Mouse (Mus musculus) CH12.LX (cell line): ENCODE measurements at regions not wholly inside any gene's neighbourhood (a gene's known extent, or its start where the extent isn't known, plus 50 kb on each side); places are given as distances from the start of the nearest gene placed in this dataset.

Experiments used
- CTCF ChIP-seq, 2 experiments: IDR thresholded peaks in 1 of 2; conservative IDR thresholded peaks in 1 of 2; 2 replicates each; pipeline ENCODE4 v1.5.1; 2011 to 2012; ENCODE audit warnings: low read depth in 2 of 2, low read length in 2 of 2, improper control_type of control experiment in 1 of 2, inconsistent platforms in 1 of 2, mild to moderate bottlenecking in 1 of 2, moderate library complexity in 1 of 2
- MXI1 ChIP-seq: IDR thresholded peaks from 2 replicates; pipeline ENCODE4 v1.6.1; 2011; ENCODE audit warnings: mild to moderate bottlenecking, low read depth, low read length, improper control_type of control experiment
- RAD21 ChIP-seq: IDR thresholded peaks from 2 replicates; pipeline ENCODE4 v1.6.1; 2011; ENCODE audit warnings: low read depth, mild to moderate bottlenecking, low read length, improper control_type of control experiment, moderate library complexity
- SIN3A ChIP-seq: IDR thresholded peaks from 2 replicates; pipeline ENCODE4 v1.6.1; 2012; ENCODE audit warnings: low read length, improper control_type of control experiment, inconsistent platforms
- TCF12 ChIP-seq: IDR thresholded peaks from 2 replicates; pipeline ENCODE4 v1.6.1; 2014; ENCODE audit warnings: low read depth, mild to moderate bottlenecking, inconsistent platforms, low read length, improper control_type of control experiment
- ZC3H11A ChIP-seq: IDR thresholded peaks from 2 replicates; pipeline ENCODE4 v1.6.1; 2012; ENCODE audit warnings: low read depth, mild to moderate bottlenecking, inconsistent platforms, low read length, improper control_type of control experiment

DNA sequence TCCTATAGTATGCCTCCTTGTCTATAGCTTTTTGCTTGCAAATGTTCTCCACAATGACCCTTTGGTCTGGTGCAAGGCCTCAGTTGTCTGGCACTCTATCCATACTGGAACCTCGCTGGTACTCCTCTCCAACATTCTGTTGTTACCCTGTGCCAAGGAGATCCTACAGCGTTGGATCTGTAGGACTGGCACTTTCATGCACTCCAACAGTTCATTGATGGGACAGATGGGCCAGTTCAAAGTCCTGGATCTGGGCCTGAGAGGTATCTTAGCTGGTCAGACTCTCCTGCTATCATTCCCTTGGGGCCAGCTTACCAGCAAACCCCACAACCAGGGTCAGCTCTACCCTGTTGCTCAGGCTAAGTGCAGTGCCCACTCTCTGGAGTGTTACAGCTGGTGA lies 241.1 kb upstream of the Grin3a start:
- no peak for TF ChIP-seq CTCF (conservative IDR thresholded peaks at IDR 0.05 in 1 of 2, IDR thresholded peaks at IDR 0.05 in 1 of 2; ENCODE audit: low read depth in 2 of 2, low read length in 2 of 2)
- TF ChIP-seq TCF12: no peak
- TF ChIP-seq ZC3H11A: no peak
- no peak for TF ChIP-seq MXI1
- no peak for TF ChIP-seq SIN3A
- TF ChIP-seq RAD21: no peak
